33 mouse cellular contexts compared by ENCODE assay signal in the genomic region with DNA sequence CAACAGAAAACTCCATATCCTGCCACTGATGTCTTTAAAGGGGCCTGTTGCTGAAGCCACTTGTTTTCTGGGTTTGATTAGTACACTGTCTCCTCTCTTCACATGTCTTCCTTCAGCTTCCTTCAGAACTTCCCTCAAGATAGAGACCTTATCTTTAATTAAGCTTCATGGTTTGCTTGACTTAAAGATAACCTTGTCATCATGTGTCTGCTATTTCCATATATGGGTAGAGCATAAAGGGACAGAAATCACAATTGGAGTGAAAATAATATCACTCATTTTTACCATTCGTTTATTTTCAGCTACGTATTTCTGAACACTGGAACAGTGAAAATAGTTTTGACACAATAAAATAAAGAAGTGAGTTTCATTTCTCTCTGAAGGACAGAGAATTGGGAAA.
"Had no signal": no experiment of that assay in that cellular context is flagged by ENCODE, and none has a peak within 500 bp of the region (broad histone marks: within the 10 kb centered on the region; RNA-seq: fewer than 3 reads in every experiment).

No protein-coding gene starts in this region.

- H3K27ac ChIP-seq: heart, embryonic 10.5 days; heart, embryonic 13.5 days; heart, embryonic 15.5 days; hindbrain, embryonic 10.5 days; hindbrain, embryonic 12.5 days; hindbrain, embryonic 14.5 days; hindbrain, embryonic 15.5 days; hindbrain, postnatal 0 days; intestine, embryonic 15.5 days; kidney, embryonic 15.5 days; kidney, postnatal 0 days; layer of hippocampus, adult 2 months; left cerebral cortex, adult 2 months had no signal

- H3K4me1 ChIP-seq: heart, embryonic 10.5 days; heart, embryonic 12.5 days; heart, embryonic 13.5 days; heart, embryonic 15.5 days; intestine, embryonic 15.5 days; kidney, embryonic 15.5 days had no signal

- DNase-seq: heart, postnatal 14 days; heart, postnatal 36 days; heart, postnatal 4 days; kidney, adult 11 months; kidney, adult 18-20 months; kidney, adult 2 months; kidney, adult 8-10 months; kidney, adult 9 months; kidney, postnatal 10 days; kidney, postnatal 14 days; kidney, postnatal 25 days; kidney, postnatal 4 days; layer of hippocampus, adult 9-11 months; layer of hippocampus, postnatal 36 days had no signal

- H3K36me3 ChIP-seq: intestine, embryonic 15.5 days; kidney, embryonic 15.5 days had no signal

- H3K4me2 ChIP-seq: heart, embryonic 11.5 days; heart, embryonic 12.5 days; heart, embryonic 13.5 days; heart, embryonic 15.5 days; hindbrain, embryonic 12.5 days; hindbrain, embryonic 14.5 days; hindbrain, embryonic 15.5 days; intestine, embryonic 15.5 days; kidney, embryonic 15.5 days had no signal

- H3K4me3 ChIP-seq: heart, embryonic 10.5 days; heart, embryonic 12.5 days; heart, embryonic 13.5 days; heart, embryonic 15.5 days; hindbrain, embryonic 10.5 days; hindbrain, embryonic 12.5 days; hindbrain, embryonic 15.5 days; intestine, embryonic 15.5 days; kidney, embryonic 15.5 days; layer of hippocampus, adult 2 months; left cerebral cortex, adult 2 months had no signal

- H3K9ac ChIP-seq: heart, embryonic 12.5 days; heart, embryonic 13.5 days; heart, embryonic 15.5 days; hindbrain, embryonic 12.5 days; hindbrain, embryonic 14.5 days; hindbrain, embryonic 15.5 days; intestine, embryonic 15.5 days; kidney, embryonic 15.5 days had no signal

- H3K27me3 ChIP-seq: heart, embryonic 12.5 days; heart, embryonic 13.5 days; heart, embryonic 15.5 days; hindbrain, embryonic 12.5 days; hindbrain, embryonic 15.5 days; intestine, embryonic 15.5 days; kidney, embryonic 15.5 days had no signal

- H3K9me3 ChIP-seq: heart, embryonic 10.5 days; heart, embryonic 12.5 days; heart, embryonic 13.5 days; heart, embryonic 15.5 days; hindbrain, embryonic 10.5 days; hindbrain, embryonic 12.5 days; hindbrain, embryonic 15.5 days; intestine, embryonic 15.5 days; kidney, embryonic 15.5 days had no signal

- ATAC-seq: hindbrain, embryonic 16.5 days; hindbrain, postnatal 0 days; inflammation-experienced regulatory T-cells, adult 6 months; intestine, embryonic 15.5 days; intestine, embryonic 16.5 days; intestine, postnatal 0 days had no signal
